ENCODE assay signal across 16 mouse cellular contexts in genomic region chr11:97819923-97820322, GRCm38 (mm10). TPM values are rescaled to one million over a fixed set of nuclear protein-coding genes. Genes with fewer than 3 reads are reported as not detected.
DNase-seq lines count a peak whose midpoint lies in the region; ATAC-seq and TF ChIP-seq lines count a peak whose summit lies in the region.
"Had no signal": no experiment of that assay in that cellular context is flagged by ENCODE, and none has a peak within 500 bp of the region (broad histone marks: within the 10 kb centered on the region; RNA-seq: fewer than 3 reads in every experiment).

No protein-coding gene starts in this region.

- dilution Hi-C loops in CH12.LX (cut with MboI; ENCODE audit: extremely low pct_ligation_motif_present, extremely low pct_unique_long_range_greater_than_20kb, low sequenced_read_pairs): no loop called here

- intact Hi-C loops in left cerebral cortex, postnatal 36 days (cut with DNase I): no loop called here

- H3K9me3 ChIP-seq in hindbrain, embryonic 14.5 days (ENCODE audit: control insufficient read depth, low read length): no peaks in the 10 kb centered on the region
- H3K9me3 ChIP-seq in hindbrain, embryonic 12.5 days (replicated peaks): no peaks in the 10 kb centered on the region
- no peaks in the 10 kb centered on the region for H3K9me3 ChIP-seq in CH12.LX (replicated peaks; ENCODE audit: low read length)
- H3K9me3 ChIP-seq: embryonic facial prominence, embryonic 12.5 days; G1E; neural tube, embryonic 13.5 days had no signal

- TF ChIP-seq POLR2A in CH12.LX (IDR thresholded peaks at IDR 0.05; ENCODE audit: low read depth, low read length): no peak

- H3K4me3 ChIP-seq in hindbrain, embryonic 14.5 days (replicated peaks; ENCODE audit: low read length): no peak overlapping the region
- no peak overlapping the region for H3K4me3 ChIP-seq in hindbrain, embryonic 12.5 days
- no peak overlapping the region for H3K4me3 ChIP-seq in CH12.LX (replicated peaks in 1 of 3; ENCODE audit: low read depth in 2 of 3, low read length in 2 of 3, poor library complexity in 1 of 3)
- H3K4me3 ChIP-seq: embryonic facial prominence, embryonic 12.5 days; neural tube, embryonic 13.5 days had no signal

- H3K27me3 ChIP-seq in hindbrain, embryonic 14.5 days (ENCODE audit: control insufficient read depth, insufficient read depth, low read length): no peaks in the 10 kb centered on the region
- H3K27me3 ChIP-seq in hindbrain, embryonic 12.5 days: no peaks in the 10 kb centered on the region
- no peaks in the 10 kb centered on the region for H3K27me3 ChIP-seq in CH12.LX (replicated peaks)
- H3K27me3 ChIP-seq: embryonic facial prominence, embryonic 12.5 days; neural tube, embryonic 13.5 days had no signal

- H3K4me2 ChIP-seq in hindbrain, embryonic 14.5 days (replicated peaks): no peak overlapping the region
- H3K4me2 ChIP-seq in hindbrain, embryonic 12.5 days (replicated peaks): no peak overlapping the region
- H3K4me2 ChIP-seq in CH12.LX (ENCODE audit: insufficient read depth, low read depth, poor library complexity, severe bottlenecking): no peak overlapping the region
- H3K4me2 ChIP-seq: embryonic facial prominence, embryonic 12.5 days; neural tube, embryonic 13.5 days had no signal

- no peak for TF ChIP-seq CTCF in CH12.LX (conservative IDR thresholded peaks at IDR 0.05 in 1 of 2, IDR thresholded peaks at IDR 0.05 in 1 of 2; ENCODE audit: low read depth in 2 of 2, low read length in 2 of 2)

- 0 out of 2 replicates have a peak overlapping the region, but pooled peaks have one; percentile 79 for H3K27ac ChIP-seq in hindbrain, embryonic 14.5 days
- H3K27ac ChIP-seq in hindbrain, embryonic 12.5 days: no peak overlapping the region
- no peak overlapping the region for H3K27ac ChIP-seq in CH12.LX (ENCODE audit: insufficient read depth, low read depth)
- H3K27ac ChIP-seq: embryonic facial prominence, embryonic 12.5 days had no signal

- 79% methylated on average over 5 of the region's 5 CpGs for WGBS in hindbrain, embryonic 14.5 days
- WGBS in hindbrain, embryonic 12.5 days: 73% methylated on average over 5 of the region's 5 CpGs

- DNase-seq in gastrocnemius, postnatal 25 days: peak; percentile 36
- DNase-seq in gastrocnemius, postnatal 4 days (ENCODE audit: low spot score in 2 of 2): no peak
- DNase-seq in hindbrain, embryonic 14.5 days (ENCODE audit: low spot score): no peak
- DNase-seq in CH12.LX (ENCODE audit: extremely low read depth): no peak
- no peak for DNase-seq in left cerebral cortex, postnatal 36 days (ENCODE audit: low spot score in 2 of 2)
- no peak for DNase-seq in cerebellum, postnatal 25 days
- DNase-seq: adrenal gland, postnatal 14 days; cerebellum, postnatal 36 days had no signal

- peaks cover 86% of the 10 kb centered on the region for H3K36me3 ChIP-seq in hindbrain, embryonic 14.5 days (replicated peaks; ENCODE audit: control insufficient read depth, insufficient read depth)
- H3K36me3 ChIP-seq in hindbrain, embryonic 12.5 days: peaks cover 49% of the 10 kb centered on the region
- H3K36me3 ChIP-seq in CH12.LX (replicated peaks in 1 of 2; ENCODE audit: control insufficient read depth in 1 of 2, insufficient read depth in 1 of 2, low read length in 1 of 2): peaks cover 4 to 78% of the 10 kb centered on the region in 2 experiments

- no peak for TF ChIP-seq EP300 in CH12.LX (IDR thresholded peaks at IDR 0.05; ENCODE audit: low read length)

- H3K9ac ChIP-seq in hindbrain, embryonic 14.5 days: no peak overlapping the region
- no peak overlapping the region for H3K9ac ChIP-seq in hindbrain, embryonic 12.5 days
- no peak overlapping the region for H3K9ac ChIP-seq in CH12.LX (ENCODE audit: insufficient read depth, low read depth)
- H3K9ac ChIP-seq: embryonic facial prominence, embryonic 12.5 days; neural tube, embryonic 13.5 days had no signal

- in situ Hi-C loops in CH12.LX (cut with MboI; ENCODE audit: low pct_ligation_motif_present, low pct_unique_long_range_greater_than_20kb, low sequenced_read_pairs): no loop called here

- no peak for ATAC-seq in hindbrain, embryonic 14.5 days (ENCODE audit: low FRiP score)
- ATAC-seq in hindbrain, embryonic 12.5 days (ENCODE audit: low FRiP score): no peak
- ATAC-seq in granulocyte monocyte progenitor cell, adult 5-6 weeks (replicated peaks; ENCODE audit: poor library complexity, severe bottlenecking): peak; percentile 18; the same call in 1 of the 2 replicates

- no peak for TF ChIP-seq RAD21 in CH12.LX (IDR thresholded peaks at IDR 0.05; ENCODE audit: low read depth, low read length)

- peaks cover 24% of the 10 kb centered on the region; the same call in 1 of the 2 replicates for H3K4me1 ChIP-seq in hindbrain, embryonic 14.5 days (replicated peaks; ENCODE audit: control insufficient read depth, insufficient read depth, low read length)
- peaks cover 38% of the 10 kb centered on the region for H3K4me1 ChIP-seq in hindbrain, embryonic 12.5 days
- H3K4me1 ChIP-seq in CH12.LX (ENCODE audit: control insufficient read depth in 1 of 2, insufficient read depth in 2 of 2): peaks cover 16 to 52% of the 10 kb centered on the region in 2 experiments

- H3K79me2 ChIP-seq in CH12.LX (replicated peaks; ENCODE audit: control insufficient read depth, extremely low read depth, insufficient read depth, poor library complexity, severe bottlenecking): no peaks in the 10 kb centered on the region

TF ChIP-seq in CH12.LX, 34 proteins besides CTCF, POLR2A, EP300 and RAD21 (continues in another document):
- no peak for TF ChIP-seq JUN (IDR thresholded peaks at IDR 0.05; ENCODE audit: insufficient read depth, low read depth, low read length)
- TF ChIP-seq IRF4 (IDR thresholded peaks at IDR 0.05; ENCODE audit: low read depth, low read length): no peak

RNA-seq across cellular contexts. Expression of gene B230217C12Rik, which starts 20.7 kb away (rescaled TPM):
- under 1 TPM; 0.48 to 0.67 TPM for total RNA-seq in gastrocnemius, postnatal 25 days (2021)
- total RNA-seq in gastrocnemius, postnatal 4 days (2021): 1 to 10 TPM; 1.0 to 2.4 TPM
- 38.2 and 38.8 TPM in 2 replicates for polyA plus RNA-seq in hindbrain, embryonic 14.5 days (2014; fragmentation: Nextera tagmentation; extraction: Ambion mirVana)
- polyA plus RNA-seq in hindbrain, embryonic 12.5 days (2016; fragmentation: Nextera tagmentation; extraction: Ambion mirVana): 14.1 and 14.8 TPM in 2 replicates
- 4.6 and 4.9 TPM in 2 replicates for total RNA-seq in CH12.LX (2012; rRNA removed)
- total RNA-seq in CH12.LX (2014; rRNA removed): 13.7 and 14.0 TPM in 2 replicates
- 11.9 and 12.4 TPM in 2 replicates for polyA plus RNA-seq in CH12.LX (2012; ENCODE audit: insufficient read length, low read depth)
- total RNA-seq in granulocyte monocyte progenitor cell, adult 5-6 weeks (2014; fragmentation: Nextera tagmentation): 3.8 TPM in 1 of 2 replicates, not detected in the other
- 1.3 TPM in 1 of 2 replicates, not detected in the other for total RNA-seq in granulocyte monocyte progenitor cell, adult 5-6 weeks (2017)
- total RNA-seq in left cerebral cortex, postnatal 36 days (2021): 10 to 100 TPM; 79.9 to 81.0 TPM
- polyA plus RNA-seq: G1E had no signal

RNA-seq across cellular contexts. Expression of gene Lasp1, which starts 21.1 kb away (rescaled TPM):
- total RNA-seq in gastrocnemius, postnatal 25 days (2021): 10 to 100 TPM; 18.3 to 21.9 TPM
- total RNA-seq in gastrocnemius, postnatal 4 days (2021): 10 to 100 TPM; 82.0 to 99.0 TPM
- polyA plus RNA-seq in hindbrain, embryonic 14.5 days (2014; fragmentation: Nextera tagmentation; extraction: Ambion mirVana): 110 and 126 TPM in 2 replicates
- 111 and 120 TPM in 2 replicates for polyA plus RNA-seq in hindbrain, embryonic 12.5 days (2016; fragmentation: Nextera tagmentation; extraction: Ambion mirVana)
- total RNA-seq in CH12.LX (2012; rRNA removed) (16.8 and 18.6 TPM in 2 replicates), CH12.LX (2014; rRNA removed) (12.3 and 12.5 TPM in 2 replicates)
- 45.1 and 45.4 TPM in 2 replicates for polyA plus RNA-seq in CH12.LX (2012; ENCODE audit: insufficient read length, low read depth)
- total RNA-seq in granulocyte monocyte progenitor cell, adult 5-6 weeks (2014; fragmentation: Nextera tagmentation): 60.5 and 60.7 TPM in 2 replicates
- total RNA-seq in granulocyte monocyte progenitor cell, adult 5-6 weeks (2017): 92.5 and 124 TPM in 2 replicates
- total RNA-seq in left cerebral cortex, postnatal 36 days (2021): 100 to 1,000 TPM; 175 to 183 TPM

RNA-seq across cellular contexts. Expression of gene Rpl23, which starts 37.7 kb away (rescaled TPM):
- total RNA-seq in gastrocnemius, postnatal 25 days (2021): 100 to 1,000 TPM; 379 to 436 TPM
- 100 to 1,000 TPM; 976 to 983 TPM for total RNA-seq in gastrocnemius, postnatal 4 days (2021)
- 324 and 419 TPM in 2 replicates for polyA plus RNA-seq in hindbrain, embryonic 14.5 days (2014; fragmentation: Nextera tagmentation; extraction: Ambion mirVana)
- 347 and 376 TPM in 2 replicates for polyA plus RNA-seq in hindbrain, embryonic 12.5 days (2016; fragmentation: Nextera tagmentation; extraction: Ambion mirVana)
- 2,073 and 2,338 TPM in 2 replicates for total RNA-seq in CH12.LX (2012; rRNA removed)
- 1,878 and 2,226 TPM in 2 replicates for total RNA-seq in CH12.LX (2014; rRNA removed)
- 1,387 and 2,564 TPM in 2 replicates for polyA plus RNA-seq in CH12.LX (2012; ENCODE audit: insufficient read length, low read depth)
- total RNA-seq in granulocyte monocyte progenitor cell, adult 5-6 weeks (2014; fragmentation: Nextera tagmentation): 2,177 and 2,335 TPM in 2 replicates
- total RNA-seq in granulocyte monocyte progenitor cell, adult 5-6 weeks (2017): 2,263 and 3,329 TPM in 2 replicates
- total RNA-seq in left cerebral cortex, postnatal 36 days (2021): 100 to 1,000 TPM; 330 to 339 TPM

RNA-seq across cellular contexts. Expression of gene 1700001P01Rik, which starts 44.2 kb away (rescaled TPM):
- total RNA-seq in gastrocnemius, postnatal 25 days (2021): not detected
- total RNA-seq in gastrocnemius, postnatal 4 days (2021): not detected
- 0.68 TPM in 1 of 2 replicates, not detected in the other for polyA plus RNA-seq in hindbrain, embryonic 14.5 days (2014; fragmentation: Nextera tagmentation; extraction: Ambion mirVana)
- polyA plus RNA-seq in hindbrain, embryonic 12.5 days (2016; fragmentation: Nextera tagmentation; extraction: Ambion mirVana): 0.68 and 0.98 TPM in 2 replicates
- total RNA-seq in CH12.LX (2012; rRNA removed) (0.47 and 0.50 TPM in 2 replicates), CH12.LX (2014; rRNA removed) (not detected in 2 replicates)
- polyA plus RNA-seq in CH12.LX (2012; ENCODE audit: insufficient read length, low read depth): 0.41 TPM in 1 of 2 replicates, not detected in the other
- total RNA-seq in granulocyte monocyte progenitor cell, adult 5-6 weeks (2014; fragmentation: Nextera tagmentation): not detected in 2 replicates
- not detected in 2 replicates for total RNA-seq in granulocyte monocyte progenitor cell, adult 5-6 weeks (2017)
- total RNA-seq in left cerebral cortex, postnatal 36 days (2021): 1 to 10 TPM in 1 of 2 experiments, not detected in 1; 1.1 TPM
- total RNA-seq: adrenal gland, postnatal 14 days; megakaryocyte-erythroid progenitor cell, adult 5-6 weeks had no signal
- polyA plus RNA-seq: embryonic facial prominence, embryonic 12.5 days; heart, embryonic 14.5 days; limb, embryonic 11.5 days had no signal

RNA-seq across cellular contexts. Expression of gene Cwc25, which starts 53.6 kb away (rescaled TPM):
- 1 to 10 TPM; 4.9 to 6.4 TPM for total RNA-seq in gastrocnemius, postnatal 25 days (2021)
- total RNA-seq in gastrocnemius, postnatal 4 days (2021): 10 to 100 TPM; 13.4 to 13.5 TPM
- 8.1 and 11.2 TPM in 2 replicates for polyA plus RNA-seq in hindbrain, embryonic 14.5 days (2014; fragmentation: Nextera tagmentation; extraction: Ambion mirVana)
- polyA plus RNA-seq in hindbrain, embryonic 12.5 days (2016; fragmentation: Nextera tagmentation; extraction: Ambion mirVana): 22.0 and 25.4 TPM in 2 replicates
- total RNA-seq in CH12.LX (2012; rRNA removed): 16.7 and 17.3 TPM in 2 replicates
- total RNA-seq in CH12.LX (2014; rRNA removed): 19.3 and 19.6 TPM in 2 replicates
- polyA plus RNA-seq in CH12.LX (2012; ENCODE audit: insufficient read length, low read depth): 21.5 and 21.7 TPM in 2 replicates
- total RNA-seq in granulocyte monocyte progenitor cell, adult 5-6 weeks (2014; fragmentation: Nextera tagmentation): 9.0 and 13.0 TPM in 2 replicates
- total RNA-seq in granulocyte monocyte progenitor cell, adult 5-6 weeks (2017): 16.3 and 18.9 TPM in 2 replicates
- 10 to 100 TPM; 20.2 to 20.7 TPM for total RNA-seq in left cerebral cortex, postnatal 36 days (2021)

Comparison
In these comparisons a context has a peak if more than half of its experiments do, and no peak if none do; other contexts are left out.
1. RNA of gene B230217C12Rik, which starts 20.7 kb away (total RNA-seq): 79.9 to 81.0 TPM in left cerebral cortex, postnatal 36 days; 4.6 to 14.0 TPM in CH12.LX, 1.0 to 2.4 TPM in gastrocnemius, postnatal 4 days, 0.48 to 0.67 TPM in gastrocnemius, postnatal 25 days and 1.3 to 3.8 TPM in granulocyte monocyte progenitor cell, adult 5-6 weeks; every median in the first group is over 4 times any median in the second.